Mouse (Mus musculus): Measurements from ENCODE around the gene Gm3591.
"Not testable (repeated sequence)": the region's sequence is repeated elsewhere in the genome, so short reads cannot be mapped to it uniquely, and the experiment has no call there.

Gm3591 gene

GRCm38 (mm10) chr14:6412382-6412781 is at the start of gene Gm3591:
Gene Gm3591 (minus strand): TSS chr14:6412482.
- not testable (repeated sequence) for DNase-seq (ENCODE audit: low spot score)

GRCm38 (mm10) chr14:6444511-6444910 is 32.2 kb upstream of the Gm3591 start, which contains the start of gene Gm3594:
Gene Gm3594 (minus strand): TSS chr14:6444611.
- DNase-seq (ENCODE audit: low spot score): not testable (repeated sequence)

GRCm38 (mm10) chr14:6440774-6441173 is 28.5 kb upstream of the Gm3591 start:
- DNase-seq (ENCODE audit: low spot score): not testable (repeated sequence)

- DNase-seq (ENCODE audit: low spot score): peak; percentile 11
These were observed 27.9 kb upstream of the Gm3591 start for GRCm38 (mm10) chr14:6440206-6440605.

GRCm38 (mm10) chr14:6426766-6427165 is 14.5 kb upstream of the Gm3591 start:
- DNase-seq (ENCODE audit: low spot score): not testable (repeated sequence)

- DNase-seq (ENCODE audit: low spot score): not testable (repeated sequence)
These were observed 14.1 kb upstream of the Gm3591 start for GRCm38 (mm10) chr14:6426353-6426752.

- not testable (repeated sequence) for DNase-seq (ENCODE audit: low spot score)
These were observed 22.1 kb downstream of the Gm3591 start, which contains the start of gene Gm16440 for GRCm38 (mm10) chr14:6390219-6390618. Gene Gm16440 (minus strand): TSS chr14:6390319.
